Mouse (Mus musculus): ENCODE data around the gene Zfp459. TPM values are rescaled to one million over a fixed set of nuclear protein-coding genes. Genes with fewer than 3 reads are reported as not detected.
"Not testable (repeated sequence)": the region's sequence is repeated elsewhere in the genome, so short reads cannot be mapped to it uniquely, and the experiment has no call there.

The Zfp459 gene
- polyA plus RNA-seq, 1 experiment: 0.23 TPM

- TF ChIP-seq POLR2A (IDR thresholded peaks at IDR 0.05; ENCODE audit: low read depth, low read length): peak; percentile 11; the same call in 1 of the 2 replicates
Measured at GRCm38 (mm10) chr13:67399183-67399903, 21.9 kb downstream of the Zfp459 start, which contains the start of gene Zfp429. Gene Zfp429 (minus strand): TSS chr13:67399819.

GRCm38 (mm10) chr13:67376255-67376654 lies 45.0 kb downstream of the Zfp459 start:
- H3K4me1 ChIP-seq (ENCODE audit: control insufficient read depth, insufficient read depth, insufficient read length); H3K36me3 ChIP-seq (ENCODE audit: control insufficient read depth, insufficient read depth, low read length); DNase-seq (ENCODE audit: low read depth in 1 of 2, low spot score in 2 of 2); H3K4me3 ChIP-seq (ENCODE audit: extremely low read depth, insufficient read depth, insufficient read length); H3K27ac ChIP-seq (ENCODE audit: insufficient read depth, low read length); H3K27me3 ChIP-seq (ENCODE audit: control insufficient read depth, insufficient read depth, low read length): not testable (repeated sequence)
- 52% methylated on average over 3 of the region's 3 CpGs for WGBS

More at GRCm38 (mm10) chr13:67399183-67399903, 21.9 kb downstream of the Zfp459 start, which contains the start of gene Zfp429:
- not testable (repeated sequence) for H3K4me1 ChIP-seq (ENCODE audit: control insufficient read depth, insufficient read depth, insufficient read length); H3K36me3 ChIP-seq (ENCODE audit: control insufficient read depth, insufficient read depth, low read length); H3K27me3 ChIP-seq (ENCODE audit: control insufficient read depth, insufficient read depth, low read length)
- Histone ChIP-seq H3K27ac (ENCODE audit: insufficient read depth, low read length) (peak within 1 kb of the TSS; percentile 56), H3K4me3 (ENCODE audit: extremely low read depth, insufficient read depth, insufficient read length) (peak within 1 kb of the TSS; percentile 65)
- 3% methylated on average over 16 of the region's 16 CpGs for WGBS
- DNase-seq (ENCODE audit: low read depth in 1 of 2, low spot score in 2 of 2): peak; percentile 57 to 75

- H3K4me3 ChIP-seq (ENCODE audit: extremely low read depth, insufficient read depth, insufficient read length): peak within 1 kb of the TSS; percentile 66
- not testable (repeated sequence) for H3K4me1 ChIP-seq (ENCODE audit: control insufficient read depth, insufficient read depth, insufficient read length); H3K36me3 ChIP-seq (ENCODE audit: control insufficient read depth, insufficient read depth, low read length); H3K27me3 ChIP-seq (ENCODE audit: control insufficient read depth, insufficient read depth, low read length)
- 13% methylated on average over 15 of the region's 15 CpGs for WGBS
- peak; percentile 68 to 85 for DNase-seq (ENCODE audit: low read depth in 1 of 2, low spot score in 2 of 2)
- H3K27ac ChIP-seq (ENCODE audit: insufficient read depth, low read length): peak within 1 kb of the TSS; percentile 82
Measured at GRCm38 (mm10) chr13:67375050-67375911, 45.9 kb downstream of the Zfp459 start, which contains the start of the genes Gm28041 and Zfp456. Gene Gm28041 (minus strand): TSS chr13:67375733. Gene Zfp456 (minus strand): TSS chr13:67375810.

- TF ChIP-seq CTCF (IDR thresholded peaks at IDR 0.05; ENCODE audit: extremely low read depth, insufficient read depth, insufficient read length, insufficient replicate concordance): no peak
- TF ChIP-seq POLR2A (IDR thresholded peaks at IDR 0.05; ENCODE audit: low read depth, low read length): no peak
- under 1% methylated on average over 15 of the region's 15 CpGs for WGBS
- DNase-seq (ENCODE audit: low read depth in 1 of 2, low spot score in 2 of 2): peak; percentile 80 to 86
- H3K36me3 ChIP-seq (ENCODE audit: control insufficient read depth, insufficient read depth, low read length): peaks cover 1% of the 10 kb centered on the region; the same call in 1 of the 2 replicates
- H3K27ac ChIP-seq (ENCODE audit: insufficient read depth, low read length): peak within 1 kb of the TSS; percentile 76
- no peaks in the 10 kb centered on the region for H3K27me3 ChIP-seq (ENCODE audit: control insufficient read depth, insufficient read depth, low read length)
- peak within 1 kb of the TSS; percentile 80 for H3K4me3 ChIP-seq (ENCODE audit: extremely low read depth, insufficient read depth, insufficient read length)
- no peaks in the 10 kb centered on the region; the same call in 1 of the 2 replicates for H3K4me1 ChIP-seq (ENCODE audit: control insufficient read depth, insufficient read depth, insufficient read length)
Measured at GRCm38 (mm10) chr13:67360131-67360744, 61.0 kb downstream of the Zfp459 start, which contains the start of the genes Gm28044 and Zfp953. Gene Gm28044 (minus strand): TSS chr13:67360536. Gene Zfp953 (minus strand): TSS chr13:67360605.

Other genes with a start within 250 kb of the Zfp459 start
- 1.0 and 1.8 TPM in 2 replicates for gene Rsl1, start 248.2 kb downstream of the Zfp459 start, polyA plus RNA-seq (2012; rRNA removed)
- 0.19 and 0.25 TPM in 2 replicates for gene Zfp455, start 226.9 kb downstream of the Zfp459 start, polyA plus RNA-seq (2012; rRNA removed)
- gene Zfp458, start 143.0 kb downstream of the Zfp459 start, polyA plus RNA-seq (2012; rRNA removed): 0.41 TPM in 2 replicates
- 0.90 and 1.1 TPM in 2 replicates for gene Zfp457, start 114.9 kb downstream of the Zfp459 start, polyA plus RNA-seq (2012; rRNA removed)
- gene Zfp595, start 88.8 kb downstream of the Zfp459 start, polyA plus RNA-seq (2012; rRNA removed): 0.62 and 0.77 TPM in 2 replicates
- gene Gm28044, start 60.9 kb downstream of the Zfp459 start, polyA plus RNA-seq (2012; rRNA removed): not detected in 2 replicates
- 0.14 and 0.32 TPM in 2 replicates for gene Zfp953, start 60.8 kb downstream of the Zfp459 start, polyA plus RNA-seq (2012; rRNA removed)
- gene Gm28041, start 45.7 kb downstream of the Zfp459 start, polyA plus RNA-seq (2012; rRNA removed): 0.20 and 0.26 TPM in 2 replicates
- gene Zfp456, start 45.6 kb downstream of the Zfp459 start, polyA plus RNA-seq (2012; rRNA removed): 0.19 and 0.30 TPM in 2 replicates
- gene Zfp429, start 21.6 kb downstream of the Zfp459 start, polyA plus RNA-seq (2012; rRNA removed): 2.7 and 2.9 TPM in 2 replicates
- 0.40 and 1.3 TPM in 2 replicates for gene Zfp874a, start 30.2 kb upstream of the Zfp459 start, polyA plus RNA-seq (2012; rRNA removed)
- 1.9 and 2.8 TPM in 2 replicates for gene Zfp874b, start 62.8 kb upstream of the Zfp459 start, polyA plus RNA-seq (2012; rRNA removed)
- 0.48 and 0.62 TPM in 2 replicates for gene Zfp58, start 79.1 kb upstream of the Zfp459 start, polyA plus RNA-seq (2012; rRNA removed)
- gene Gm26965, start 104.7 kb upstream of the Zfp459 start, polyA plus RNA-seq (2012; rRNA removed): not detected in 2 replicates
- 8.4 and 13.3 TPM in 2 replicates for gene Zfp87, start 104.8 kb upstream of the Zfp459 start, polyA plus RNA-seq (2012; rRNA removed)
- gene Zfp748, start 132.4 kb upstream of the Zfp459 start, polyA plus RNA-seq (2012; rRNA removed): 1.8 and 1.9 TPM in 2 replicates
- 0.29 and 0.33 TPM in 2 replicates for gene Zfp729b, start 188.3 kb upstream of the Zfp459 start, polyA plus RNA-seq (2012; rRNA removed)
- 0.13 TPM in 1 of 2 replicates, not detected in the other for gene Gm49345, start 216.4 kb upstream of the Zfp459 start, polyA plus RNA-seq (2012; rRNA removed)
- gene Zfp729a, start 216.4 kb upstream of the Zfp459 start, polyA plus RNA-seq (2012; rRNA removed): 0.39 and 0.57 TPM in 2 replicates